Mouse (Mus musculus) spleen, embryonic (tissue): ENCODE results near the gene Gm20683.

Source experiments
- CTCF ChIA-PET: fragments of 350-600 bp; sonication (Branson Sonifier 250); formaldehyde crosslinking; loops from one replicate; lab custom pipeline; 2022; lab: Charles Lee

Gm20683 gene

DNA sequence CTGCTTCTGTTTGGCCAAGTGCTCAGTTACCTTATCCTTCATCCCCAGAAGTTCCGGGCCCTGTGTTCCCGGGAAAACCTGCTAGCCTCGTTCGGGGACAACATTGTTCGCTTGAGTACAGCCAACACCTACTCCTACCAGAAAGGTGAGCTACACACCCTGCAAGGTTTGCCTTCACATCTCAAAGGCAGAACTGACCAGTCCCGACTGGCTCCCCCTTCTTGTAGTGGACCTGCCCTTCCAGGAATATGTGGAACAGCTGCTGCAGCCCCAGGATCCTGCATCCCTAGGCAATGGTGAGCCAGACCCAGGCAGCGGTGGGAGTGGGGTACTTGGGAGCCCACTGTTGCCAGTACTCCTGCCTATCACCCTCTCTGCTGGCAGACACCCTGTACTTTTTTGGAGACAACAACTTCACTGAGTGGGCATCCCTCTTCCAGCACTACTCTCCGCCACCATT, 12.0 kb downstream of the Gm20683 start:
- CTCF ChIA-PET = no interaction called here

DNA sequence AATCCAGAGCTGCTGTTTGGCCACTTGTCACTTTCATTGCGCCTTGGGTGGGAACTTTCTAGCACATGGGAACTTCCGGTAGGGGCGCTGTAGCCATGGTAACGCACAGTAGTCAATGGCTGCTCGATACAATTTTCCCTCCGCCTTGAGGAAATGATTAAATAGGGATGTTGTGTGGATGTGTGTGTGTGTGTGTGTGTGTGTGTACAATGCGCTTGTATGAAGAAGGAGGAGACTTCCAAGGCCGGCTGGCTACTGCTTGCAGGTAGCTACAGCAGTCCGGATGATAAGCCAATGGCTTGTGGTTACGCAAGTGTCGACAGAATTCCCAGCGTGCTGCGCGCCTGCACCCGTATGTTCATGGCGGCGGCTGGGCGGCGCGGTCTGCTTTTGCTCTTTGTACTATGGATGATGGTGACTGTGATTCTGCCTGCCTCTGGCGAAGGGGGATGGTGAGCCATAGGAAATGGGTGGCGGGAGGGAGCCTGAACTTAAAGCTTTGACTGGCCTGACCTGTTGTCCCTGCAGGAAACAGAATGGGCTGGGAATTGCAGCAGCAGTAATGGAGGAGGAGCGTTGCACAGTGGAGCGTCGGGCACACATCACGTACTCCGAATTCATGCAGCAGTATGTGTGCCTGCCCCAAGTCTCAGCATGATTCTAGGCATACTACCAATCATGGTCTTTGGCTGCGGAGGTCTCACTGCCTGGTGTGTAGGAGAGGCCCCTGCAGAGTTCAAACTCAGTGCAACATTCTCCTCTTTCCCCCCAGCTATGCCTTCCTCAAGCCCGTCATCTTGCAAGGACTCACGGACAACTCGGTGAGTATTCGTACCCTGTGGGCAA, 12.6 kb downstream of the Gm20683 start, which contains the start of gene Jmjd8:
Gene Jmjd8, plus strand, starts transcription at position 156 of the 846 bp plus-strand sequence.
- CTCF ChIA-PET = interaction anchor here (0.7 kb wide), 1 partner anchor 21 kb away, joined by 3 read pairs; no protein-coding TSS in a partner anchor

DNA sequence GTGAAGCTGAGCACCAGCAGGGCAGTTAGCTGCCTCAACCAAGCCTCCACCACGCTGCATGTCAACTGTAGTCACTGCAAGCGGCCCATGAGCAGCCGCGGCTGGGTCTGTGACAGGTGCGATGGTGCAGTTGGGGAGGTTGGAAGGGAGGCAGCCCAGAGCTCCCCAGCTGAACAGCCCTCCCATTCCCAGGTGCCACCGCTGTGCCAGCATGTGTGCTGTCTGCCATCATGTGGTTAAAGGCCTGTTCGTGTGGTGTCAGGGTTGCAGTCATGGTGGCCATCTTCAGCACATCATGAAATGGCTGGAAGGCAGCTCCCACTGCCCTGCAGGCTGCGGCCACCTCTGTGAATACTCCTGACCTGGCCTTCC, 13.4 kb downstream of the Gm20683 start:
- CTCF ChIA-PET = interaction anchor here (0.7 kb wide), 1 partner anchor 21 kb away, joined by 3 read pairs; no protein-coding TSS in a partner anchor

DNA sequence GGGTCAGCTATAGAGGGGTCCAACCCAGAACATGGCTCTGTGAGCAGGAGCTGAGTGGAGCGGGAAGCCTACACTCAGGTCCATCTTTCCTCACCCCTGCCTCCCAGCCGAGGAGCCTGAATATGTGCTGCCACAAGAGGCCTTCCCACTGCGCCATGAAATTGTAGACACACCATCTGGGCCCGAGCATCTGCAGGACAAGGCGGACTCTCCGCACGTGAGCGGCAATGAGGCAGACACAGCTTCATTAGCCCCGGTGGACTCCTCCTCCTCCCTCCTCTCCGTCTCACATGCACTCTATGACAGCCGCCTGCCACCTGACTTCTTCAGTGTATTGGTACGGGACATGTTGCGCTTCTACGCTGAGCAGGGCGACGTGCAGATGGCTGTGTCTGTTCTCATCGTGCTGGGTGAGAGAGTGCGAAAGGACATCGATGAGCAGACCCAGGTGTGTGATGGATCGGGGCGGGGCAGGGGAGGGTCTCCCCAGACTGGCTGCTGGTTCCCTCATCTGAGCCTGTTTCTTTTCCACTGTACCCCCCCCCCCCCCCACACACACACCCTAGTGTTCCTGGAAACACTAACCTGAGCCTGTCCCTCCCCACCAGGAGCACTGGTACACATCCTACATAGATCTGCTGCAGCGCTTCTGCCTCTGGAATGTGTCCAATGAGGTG, 13.9 kb downstream of the Gm20683 start:
- CTCF ChIA-PET = interaction anchor here (0.7 kb wide), 1 partner anchor 20 kb away, joined by 3 read pairs; no protein-coding TSS in a partner anchor

DNA sequence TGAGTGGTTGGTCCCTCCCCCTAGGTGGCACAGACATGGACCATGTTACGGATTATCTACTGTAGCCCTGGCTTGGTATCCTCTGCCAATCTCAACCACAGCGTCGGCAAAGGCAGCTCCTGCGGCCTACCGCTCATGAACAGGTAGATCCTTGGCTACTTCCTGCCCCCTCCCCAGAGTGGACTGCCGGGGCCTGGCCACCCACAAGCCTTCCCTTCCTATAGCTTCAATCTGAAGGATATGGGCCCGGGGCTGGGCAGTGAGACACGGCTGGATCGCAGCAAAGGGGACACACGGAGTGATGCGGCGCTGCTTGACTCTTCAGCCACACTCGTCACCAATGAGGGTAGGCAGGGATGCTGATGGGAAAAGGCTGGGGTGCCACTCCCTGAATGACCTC, 14.6 kb downstream of the Gm20683 start:
- CTCF ChIA-PET = no interaction called here

DNA sequence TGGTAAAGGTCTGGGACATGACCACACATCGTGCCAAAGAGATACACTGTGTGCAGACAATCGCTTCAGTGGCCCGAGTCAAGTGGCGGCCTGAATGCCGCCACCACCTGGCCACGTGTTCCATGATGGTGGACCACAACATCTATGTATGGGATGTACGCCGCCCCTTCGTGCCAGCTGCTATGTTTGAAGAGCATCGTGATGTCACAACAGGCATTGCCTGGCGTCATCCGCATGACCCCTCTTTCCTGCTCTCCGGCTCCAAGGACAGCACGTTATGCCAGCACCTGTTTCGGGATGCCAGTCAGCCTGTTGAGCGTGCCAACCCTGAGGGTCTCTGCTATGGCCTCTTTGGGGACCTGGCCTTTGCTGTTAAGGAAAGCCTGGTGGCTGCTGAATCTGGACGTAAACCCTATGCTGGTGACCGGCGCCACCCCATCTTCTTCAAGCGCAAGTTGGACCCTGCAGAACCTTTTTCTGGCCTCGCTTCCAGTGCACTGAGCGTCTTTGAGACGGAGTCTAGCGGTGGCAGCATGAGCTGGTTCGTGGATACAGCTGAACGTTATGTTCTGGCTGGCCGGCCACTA, 15.5 kb downstream of the Gm20683 start:
- CTCF ChIA-PET = no interaction called here

DNA sequence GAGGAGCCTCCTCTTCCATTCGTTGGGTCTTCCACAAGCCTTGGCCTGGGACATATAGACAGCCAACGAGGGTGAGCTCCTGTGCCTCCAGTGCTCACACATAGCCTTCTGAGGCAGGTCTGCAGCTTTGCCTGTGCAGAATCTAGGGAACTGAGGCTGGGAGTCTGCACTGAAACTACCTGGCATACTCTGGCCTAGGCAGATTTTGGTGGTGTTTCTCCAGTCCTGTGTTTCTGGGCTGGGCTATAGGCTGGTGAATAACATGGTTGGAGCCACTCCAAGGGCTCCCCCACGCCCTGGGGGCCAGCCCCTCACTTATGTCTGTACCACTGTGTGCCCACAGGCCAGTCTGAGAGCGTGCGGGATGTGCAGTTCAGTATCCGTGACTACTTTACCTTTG, 16.3 kb downstream of the Gm20683 start:
- CTCF ChIA-PET = no interaction called here

DNA sequence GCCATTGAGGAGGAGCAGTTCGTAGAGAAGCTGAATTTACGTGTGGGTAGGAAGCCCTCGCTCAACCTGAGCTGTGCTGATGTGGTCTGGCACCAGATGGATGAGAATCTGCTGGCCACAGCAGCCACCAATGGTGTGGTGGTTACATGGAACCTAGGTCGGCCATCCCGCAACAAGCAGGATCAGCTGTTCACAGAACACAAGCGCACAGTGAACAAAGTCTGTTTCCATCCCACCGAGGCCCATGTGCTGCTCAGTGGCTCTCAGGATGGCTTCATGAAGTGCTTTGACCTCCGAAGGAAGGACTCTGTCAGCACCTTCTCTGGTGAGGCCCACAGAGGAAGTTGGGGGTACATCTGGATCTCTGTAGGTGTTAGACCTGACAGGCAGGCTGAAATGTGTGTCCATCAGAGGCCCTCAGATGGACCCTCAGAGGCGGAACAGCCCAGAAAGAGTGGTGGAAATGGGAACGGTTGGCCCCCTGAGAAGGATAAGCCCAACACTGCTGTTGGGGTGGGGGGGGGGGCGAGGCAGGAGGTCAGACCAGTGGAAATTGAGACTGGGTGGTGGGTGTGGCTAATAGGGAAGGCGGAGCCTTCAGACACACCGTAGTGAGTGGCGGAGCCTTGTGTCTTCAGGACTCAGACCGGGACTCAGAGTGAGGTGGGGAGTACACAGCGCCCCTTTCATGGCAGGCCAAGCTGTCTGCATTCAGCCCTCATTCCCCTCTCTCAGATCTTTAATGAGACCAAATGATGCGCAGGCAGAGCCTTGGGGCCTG, 17.0 kb downstream of the Gm20683 start:
- CTCF ChIA-PET = no interaction called here

DNA sequence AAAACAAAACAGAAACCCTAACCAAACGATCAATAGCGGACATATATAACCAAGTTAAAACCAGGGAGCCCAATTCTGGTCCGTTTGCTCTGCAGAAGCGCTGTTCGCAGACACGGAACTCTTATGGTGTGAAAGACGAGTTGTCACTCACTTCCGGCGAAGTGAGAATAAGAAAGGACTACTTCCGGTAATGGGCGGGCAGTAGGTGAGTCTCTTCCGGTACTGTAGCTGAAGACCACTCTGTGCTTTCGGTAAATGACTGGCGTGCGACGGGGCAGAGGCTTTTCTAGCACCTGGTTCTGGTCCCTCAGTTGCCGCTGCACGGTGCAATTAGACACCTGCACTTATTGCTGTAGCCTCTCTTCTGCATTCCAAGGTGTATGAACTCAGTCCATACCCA, 18.1 kb downstream of the Gm20683 start, which contains the start of gene Wdr24:
Gene Wdr24, plus strand, starts transcription at position 176 of the 400 bp plus-strand sequence.
- CTCF ChIA-PET = interaction anchor here (0.6 kb wide), 1 partner anchor 20 kb away, joined by 17 read pairs; no protein-coding TSS in a partner anchor

DNA sequence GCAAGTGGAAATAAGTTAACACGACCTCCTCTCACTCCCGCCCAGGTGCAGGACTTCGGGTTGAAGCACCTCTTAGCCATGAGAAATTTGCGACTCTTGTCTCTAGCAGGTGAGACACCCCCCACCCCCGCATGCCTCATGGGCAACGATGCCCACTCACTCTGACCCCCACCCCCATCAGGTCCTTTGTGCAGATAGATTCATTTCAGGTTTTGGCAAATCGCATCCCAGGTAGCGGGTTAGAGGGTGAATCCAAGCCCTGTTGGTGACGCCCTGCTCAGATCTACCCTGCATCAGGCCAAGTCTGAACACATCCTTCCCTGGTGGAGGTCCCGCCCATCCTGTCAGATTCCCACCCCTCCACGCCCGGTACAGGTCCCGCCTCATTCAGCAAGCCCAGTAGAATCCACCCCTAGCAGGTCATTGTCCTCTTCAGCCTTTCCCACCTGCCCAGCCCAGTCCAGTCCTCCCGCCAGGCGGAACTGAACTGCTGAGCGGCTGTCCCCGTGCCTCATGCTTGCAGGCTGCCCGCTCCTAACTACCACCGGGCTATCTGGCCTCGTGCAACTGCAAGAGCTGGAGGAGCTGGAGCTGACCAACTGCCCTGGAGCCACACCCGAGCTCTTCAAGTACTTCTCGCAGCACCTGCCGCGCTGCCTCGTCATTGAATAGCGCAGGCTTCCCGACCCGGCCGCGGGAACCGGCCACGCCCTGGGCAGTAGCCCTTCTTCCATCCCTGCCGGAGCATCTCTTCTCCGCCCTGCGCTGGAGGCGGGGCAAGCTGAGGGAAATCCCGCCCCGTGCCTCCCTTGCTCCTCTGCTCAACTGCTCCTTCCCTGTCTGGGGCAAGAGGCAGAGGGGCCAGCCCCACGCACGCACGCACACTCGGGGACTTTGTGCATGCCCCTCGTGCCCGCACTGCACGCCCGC, 22.4 kb downstream of the Gm20683 start:
- CTCF ChIA-PET = no interaction called here

DNA sequence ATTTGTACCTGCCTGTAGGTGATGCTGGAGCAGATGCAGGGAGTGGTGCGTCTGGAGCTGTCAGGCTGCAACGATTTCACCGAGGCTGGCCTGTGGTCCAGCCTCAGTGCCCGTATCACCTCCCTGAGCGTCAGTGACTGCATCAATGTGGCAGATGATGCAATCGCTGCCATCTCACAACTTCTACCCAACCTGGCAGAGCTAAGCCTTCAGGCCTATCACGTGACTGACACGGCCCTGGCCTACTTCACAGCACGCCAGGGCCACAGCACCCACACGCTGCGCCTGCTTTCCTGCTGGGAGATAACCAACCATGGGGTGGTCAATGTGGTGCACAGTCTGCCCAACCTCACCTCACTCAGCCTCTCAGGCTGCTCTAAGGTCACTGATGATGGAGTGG, 23.9 kb downstream of the Gm20683 start:
- CTCF ChIA-PET = no interaction called here

DNA sequence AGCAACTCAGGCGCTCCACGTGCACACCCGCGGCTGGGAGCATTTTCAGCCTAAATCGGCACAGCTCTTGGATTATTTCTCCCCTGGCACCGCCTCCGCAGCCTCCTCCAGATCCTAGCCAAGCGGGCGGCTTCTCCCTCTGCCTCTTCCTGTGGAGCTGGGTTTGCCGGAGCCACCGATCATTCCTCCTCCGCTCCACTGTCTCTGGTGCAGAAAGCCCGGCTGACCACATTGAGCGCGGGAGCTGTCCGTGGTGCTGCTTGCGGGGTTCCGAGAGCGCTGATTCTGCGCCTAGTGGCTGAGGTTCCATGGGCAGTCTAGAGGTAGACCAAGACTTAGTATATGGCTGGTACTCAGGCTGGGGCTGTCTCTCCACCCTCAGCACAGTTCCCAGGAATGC, 28.1 kb downstream of the Gm20683 start:
- CTCF ChIA-PET = no interaction called here

DNA sequence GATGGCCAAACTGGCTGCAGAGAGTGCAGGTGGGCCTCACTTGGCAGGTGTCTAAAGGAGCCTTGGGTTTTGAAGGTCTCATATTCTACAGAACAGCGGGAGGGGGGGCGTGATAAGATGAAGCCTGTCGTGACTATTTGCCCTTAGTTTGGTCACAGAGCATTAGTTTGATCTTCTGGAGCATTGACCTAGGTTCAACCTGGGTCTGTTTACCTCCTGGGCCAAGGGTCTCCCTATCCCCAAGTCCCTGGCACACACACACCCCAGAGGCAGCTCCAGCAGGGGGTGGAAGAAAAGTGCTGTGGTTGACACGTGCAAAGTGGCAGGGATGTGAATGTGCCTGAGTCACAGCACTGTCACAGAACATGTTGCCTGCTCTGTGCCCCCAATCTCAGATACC, 30.7 kb downstream of the Gm20683 start:
- CTCF ChIA-PET = no interaction called here

DNA sequence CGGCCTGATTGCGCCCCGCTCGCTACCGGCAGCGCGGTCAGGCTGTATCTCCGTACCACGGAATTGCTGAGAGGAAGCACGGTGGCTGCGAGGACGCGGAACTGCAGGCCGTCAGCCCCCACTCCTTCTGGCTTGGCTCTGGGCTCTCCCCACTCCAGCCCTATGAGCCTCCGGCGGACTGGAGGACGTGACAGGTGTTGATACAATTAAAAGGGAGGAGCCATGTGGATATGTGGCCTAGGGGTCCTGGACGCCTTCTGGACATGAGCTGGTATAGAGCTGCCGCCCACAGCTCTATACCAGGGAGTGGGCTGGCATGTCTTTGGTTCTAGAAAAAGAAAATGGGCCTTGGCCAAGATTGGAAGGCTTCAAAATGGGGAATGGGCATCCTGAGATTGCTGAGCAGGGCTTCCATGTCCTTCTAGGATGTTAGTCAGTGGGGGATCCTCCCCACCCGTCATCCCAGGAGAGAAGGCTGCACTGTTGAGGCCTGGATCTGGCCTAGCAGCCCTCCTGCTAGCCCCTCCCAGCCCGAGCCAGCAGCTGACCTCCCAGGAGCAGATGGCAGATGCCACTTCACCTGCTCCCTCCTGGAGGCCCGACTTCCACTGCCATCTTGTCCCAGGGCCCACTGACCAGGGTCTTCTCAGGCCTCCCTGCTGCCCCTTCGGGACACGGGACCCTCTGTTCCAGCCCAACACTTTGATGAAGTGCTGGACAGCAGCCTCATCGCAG, 31.8 kb downstream of the Gm20683 start:
- CTCF ChIA-PET = no interaction called here

DNA sequence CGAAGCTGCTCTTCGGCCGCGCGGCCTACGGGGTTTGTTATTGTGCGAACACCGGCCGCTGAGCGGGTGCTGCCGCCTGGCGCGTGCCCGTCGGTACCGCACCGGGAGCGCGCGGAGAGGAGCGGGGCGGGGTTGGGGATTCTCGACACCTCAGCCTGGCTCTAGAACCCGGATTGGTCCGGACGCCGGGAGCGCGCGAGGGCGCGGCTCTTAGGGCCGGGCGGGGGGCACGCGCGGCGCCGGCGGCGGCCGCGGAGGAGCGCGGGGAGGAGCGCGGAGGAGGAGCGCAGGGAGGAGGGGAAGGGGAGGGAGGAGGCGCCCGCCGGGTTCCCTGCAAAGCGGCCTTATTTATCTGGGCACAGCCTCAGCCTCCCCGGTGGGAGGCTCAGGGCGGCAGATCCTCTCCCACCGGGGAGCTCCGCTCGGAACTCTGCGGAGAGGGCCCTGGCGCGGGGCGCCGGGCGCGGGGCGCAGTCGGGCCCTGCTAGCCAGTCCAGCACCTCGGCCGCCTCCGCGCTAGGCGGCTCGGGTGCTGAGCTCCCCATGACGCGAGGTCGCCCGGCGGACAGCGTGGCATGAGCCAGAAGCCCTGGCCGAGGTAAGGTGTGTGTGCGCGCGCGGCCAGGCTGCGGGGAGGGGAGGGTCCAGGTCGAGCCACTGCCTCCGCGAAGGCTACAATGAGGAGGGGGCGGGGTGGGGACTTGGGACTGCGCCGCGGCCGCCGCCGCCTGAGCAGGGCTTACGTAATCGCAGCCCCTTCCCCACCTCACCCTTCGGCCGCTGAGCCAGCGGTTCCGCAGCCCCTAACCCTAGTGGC, 32.6 kb downstream of the Gm20683 start, which contains the start of gene Fbxl16:
Gene Fbxl16, plus strand, starts transcription at position 297 of the 817 bp plus-strand sequence.
- CTCF ChIA-PET = no interaction called here

DNA sequence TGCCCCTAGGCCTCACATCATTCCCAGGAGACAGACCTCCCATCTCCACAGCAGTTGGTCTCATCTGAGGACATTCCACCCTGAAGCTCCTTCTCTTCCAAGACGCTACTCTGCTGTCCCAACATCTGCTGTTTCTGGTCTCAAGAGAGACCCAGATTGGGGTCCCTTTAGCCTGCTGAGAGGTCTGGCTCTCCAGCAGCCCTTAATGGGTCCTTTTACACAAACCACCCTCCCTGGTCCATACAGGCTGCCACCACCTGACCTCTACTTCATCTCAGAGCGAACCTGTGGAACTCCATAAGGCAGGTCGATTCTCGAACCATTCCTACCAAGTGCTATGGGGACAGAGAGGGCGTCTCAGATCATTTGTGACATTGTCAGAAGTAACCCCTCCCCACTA, 33.5 kb downstream of the Gm20683 start:
- CTCF ChIA-PET = no interaction called here

DNA sequence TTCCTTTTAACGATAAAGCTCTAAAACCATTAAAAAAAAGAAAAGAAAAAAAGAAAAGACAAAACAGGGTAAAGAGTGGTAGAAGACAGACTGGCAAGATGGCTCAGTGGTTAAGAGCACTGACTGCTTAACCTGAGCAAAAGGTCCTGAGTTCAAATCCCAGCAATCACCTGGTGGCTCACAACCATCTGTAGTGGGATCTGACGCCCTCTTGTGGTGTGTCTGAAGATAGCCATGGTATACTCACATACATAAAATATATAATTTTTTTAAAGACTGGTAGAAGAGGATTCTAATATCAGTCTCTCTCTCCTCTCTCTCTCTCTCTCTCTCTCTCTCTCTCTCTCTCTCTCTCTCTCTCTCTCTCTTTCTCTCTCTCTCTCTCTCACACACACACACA, 34.1 kb downstream of the Gm20683 start:
- CTCF ChIA-PET = interaction anchor here (0.6 to 0.9 kb wide), 2 partner anchors 15 to 21 kb away, joined by 3 to 4 read pairs; no protein-coding TSS in a partner anchor

DNA sequence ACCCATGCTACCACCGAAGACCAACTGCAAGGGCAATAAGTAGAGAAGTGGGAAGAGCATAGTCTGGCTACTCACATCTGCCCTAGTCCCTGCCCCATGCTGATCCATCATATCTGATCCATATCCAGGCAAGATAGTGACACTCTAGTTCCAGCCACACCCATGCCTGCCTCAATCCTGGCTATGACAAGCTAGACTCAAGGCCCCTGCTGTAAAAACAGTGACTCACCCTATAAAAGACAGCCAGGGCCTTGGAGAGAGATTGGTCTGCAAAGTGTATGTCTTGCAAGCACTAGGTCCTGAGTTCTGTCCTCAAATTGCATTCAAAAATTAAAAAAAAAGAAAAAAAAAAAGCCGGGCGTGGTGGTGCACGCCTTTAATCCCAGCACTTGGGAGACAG, 35.1 kb downstream of the Gm20683 start:
- CTCF ChIA-PET = no interaction called here
